Mouse (Mus musculus): ENCODE measurements around the gene Cep170. TPM values are rescaled to one million over a fixed set of nuclear protein-coding genes. Genes with fewer than 3 reads are reported as not detected.
"Not testable (repeated sequence)": the region's sequence is repeated elsewhere in the genome, so short reads cannot be mapped to it uniquely, and the experiment has no call there.

The Cep170 gene
- total RNA-seq (2014; fragmentation: Nextera tagmentation) (39.6 and 41.9 TPM in 2 replicates), total RNA-seq (2017) (33.1 and 40.9 TPM in 2 replicates)

GRCm38 (mm10) chr1:176814036-176814420 is at the start of gene Cep170:
Gene Cep170 (minus strand): TSS chr1:176814067.
- ATAC-seq (replicated peaks; ENCODE audit: poor library complexity, severe bottlenecking), result peak; percentile 46

GRCm38 (mm10) chr1:176861981-176862644 is 48.2 kb upstream of the Cep170 start:
- peak; percentile 91 for ATAC-seq (replicated peaks; ENCODE audit: poor library complexity, severe bottlenecking)

- ATAC-seq (replicated peaks; ENCODE audit: poor library complexity, severe bottlenecking), result peak; percentile 92
Measured at GRCm38 (mm10) chr1:176852813-176853590, 39.1 kb upstream of the Cep170 start.

GRCm38 (mm10) chr1:176851401-176851800 is 37.5 kb upstream of the Cep170 start:
- ATAC-seq (replicated peaks; ENCODE audit: poor library complexity, severe bottlenecking), result no peak

GRCm38 (mm10) chr1:176849377-176849776 is 35.5 kb upstream of the Cep170 start:
- no peak for ATAC-seq (replicated peaks; ENCODE audit: poor library complexity, severe bottlenecking)

GRCm38 (mm10) chr1:176848613-176849290 is 34.9 kb upstream of the Cep170 start:
- no peak for ATAC-seq (replicated peaks; ENCODE audit: poor library complexity, severe bottlenecking)

GRCm38 (mm10) chr1:176847118-176847859 is 33.4 kb upstream of the Cep170 start:
- ATAC-seq (replicated peaks; ENCODE audit: poor library complexity, severe bottlenecking), result no peak

GRCm38 (mm10) chr1:176845082-176845977 is 31.5 kb upstream of the Cep170 start:
- peak; percentile 94 for ATAC-seq (replicated peaks; ENCODE audit: poor library complexity, severe bottlenecking)

- ATAC-seq (replicated peaks; ENCODE audit: poor library complexity, severe bottlenecking), result not testable (repeated sequence)
Measured at GRCm38 (mm10) chr1:176836562-176836961, 22.7 kb upstream of the Cep170 start.

GRCm38 (mm10) chr1:176835501-176836294 is 21.8 kb upstream of the Cep170 start:
- ATAC-seq (replicated peaks; ENCODE audit: poor library complexity, severe bottlenecking), result peak; percentile 15

GRCm38 (mm10) chr1:176834880-176835279 is 21.0 kb upstream of the Cep170 start:
- ATAC-seq (replicated peaks; ENCODE audit: poor library complexity, severe bottlenecking), result no peak

- ATAC-seq (replicated peaks; ENCODE audit: poor library complexity, severe bottlenecking), result peak; percentile 70
Measured at GRCm38 (mm10) chr1:176833948-176834347, 20.1 kb upstream of the Cep170 start.

- peak; percentile 37 for ATAC-seq (replicated peaks; ENCODE audit: poor library complexity, severe bottlenecking)
Measured at GRCm38 (mm10) chr1:176833257-176833656, 19.4 kb upstream of the Cep170 start.

GRCm38 (mm10) chr1:176832607-176833006 is 18.7 kb upstream of the Cep170 start:
- peak; percentile 52 for ATAC-seq (replicated peaks; ENCODE audit: poor library complexity, severe bottlenecking)

GRCm38 (mm10) chr1:176832071-176832470 is 18.2 kb upstream of the Cep170 start:
- ATAC-seq (replicated peaks; ENCODE audit: poor library complexity, severe bottlenecking), result no peak

GRCm38 (mm10) chr1:176828666-176829065 is 14.8 kb upstream of the Cep170 start:
- no peak for ATAC-seq (replicated peaks; ENCODE audit: poor library complexity, severe bottlenecking)

- peak; percentile 29 for ATAC-seq (replicated peaks; ENCODE audit: poor library complexity, severe bottlenecking)
Measured at GRCm38 (mm10) chr1:176827945-176828485, 14.1 kb upstream of the Cep170 start.

- ATAC-seq (replicated peaks; ENCODE audit: poor library complexity, severe bottlenecking), result peak; percentile 68
Measured at GRCm38 (mm10) chr1:176827365-176827764, 13.5 kb upstream of the Cep170 start.

Data from granulocyte monocyte progenitor cell, adult 5-6 weeks (primary cell).